Mouse (Mus musculus) midbrain, embryonic 15.5 days (tissue): Measurements from ENCODE around the gene Adgrg1. TPM values are rescaled to one million over a fixed set of nuclear protein-coding genes. Genes with fewer than 3 reads are reported as not detected.

Experiments used
- ATAC-seq: fragments of 200-750 bp; cut with Nextera tagmentation; replicated peaks from 2 replicates; pipeline ENCODE4 v1.8.0; 2017; ENCODE audit warnings: moderate TSS enrichment
- H3K27ac ChIP-seq: fragments of 300-500 bp; sonication (generic); 2 replicates; pipeline ENCODE4 v1.5.1; 2015; ENCODE audit warnings: mild to moderate bottlenecking, inconsistent platforms
- H3K27me3 ChIP-seq: fragments of 300-500 bp; sonication (generic); replicated peaks from 2 replicates; pipeline ENCODE4 v1.6.1; 2015; ENCODE audit warnings: inconsistent platforms
- H3K36me3 ChIP-seq: fragments of 300-500 bp; sonication (generic); replicated peaks from 2 replicates; pipeline ENCODE4 v1.6.1; 2015; ENCODE audit warnings: inconsistent platforms
- H3K4me1 ChIP-seq: fragments of 300-500 bp; sonication (generic); 2 replicates; pipeline ENCODE4 v1.6.1; 2015; ENCODE audit warnings: inconsistent platforms
- H3K4me2 ChIP-seq: fragments of 300-500 bp; sonication (generic); 2 replicates; pipeline ENCODE4 v1.6.1; 2015; ENCODE audit warnings: inconsistent platforms, mild to moderate bottlenecking, moderate library complexity
- H3K4me3 ChIP-seq: fragments of 300-500 bp; sonication (generic); 2 replicates; pipeline ENCODE4 v1.5.1; 2015; ENCODE audit warnings: mild to moderate bottlenecking, inconsistent platforms
- H3K9ac ChIP-seq: fragments of 300-500 bp; sonication (generic); 2 replicates; pipeline ENCODE4 v1.6.1; 2015; ENCODE audit warnings: mild to moderate bottlenecking, inconsistent platforms
- H3K9me3 ChIP-seq: fragments of 300-500 bp; sonication (generic); 2 replicates; pipeline ENCODE4 v1.6.1; 2016; ENCODE audit warnings: inconsistent platforms
- WGBS: fragments of 180-500 bp; shearing (Covaris S2); methylation state at CpG from one replicate; pipeline ENCODE4 v1.1.7; 2015; ENCODE audit warnings: mixed read lengths; 5-methylcytosine and 5-hydroxymethylcytosine counted together
- polyA plus RNA-seq: library from polyadenylated mRNA; unstranded; fragments of >200 nt; fragmentation: Nextera tagmentation; extraction: Ambion mirVana; gene quantifications from 2 replicates; pipeline ENCODE4 v1.2.1, GENCODE M21; 2015

The Adgrg1 gene
- polyA plus RNA-seq, 1 experiment from 2014 or later: 147 TPM

DNA sequence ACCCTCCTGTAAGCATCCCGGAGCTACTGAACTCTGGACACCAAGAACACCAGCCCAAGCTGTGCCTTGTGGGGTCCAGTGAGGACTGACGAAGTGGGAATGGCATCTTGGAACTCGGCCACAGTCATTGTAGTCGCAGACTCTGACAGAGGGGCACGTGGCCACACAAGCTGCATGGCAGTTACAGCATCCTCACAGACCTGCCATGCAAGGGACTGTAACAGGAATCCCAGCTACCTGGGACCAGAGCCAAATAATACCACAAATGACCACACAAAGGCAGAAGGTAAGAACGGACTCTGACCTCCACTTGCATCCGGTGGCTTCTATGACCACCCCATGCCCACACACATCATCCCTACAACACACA, 20.2 kb upstream of the Adgrg1 start:
- peaks cover 5% of the 10 kb centered on the region for H3K4me1 ChIP-seq
- no peak overlapping the region for H3K9ac ChIP-seq
- no peaks in the 10 kb centered on the region for H3K9me3 ChIP-seq
- no peaks in the 10 kb centered on the region for H3K27me3 ChIP-seq
- H3K4me3 ChIP-seq: no peak overlapping the region
- 0 out of 2 replicates have a peak, but pooled peaks have one; percentile 33 for ATAC-seq
- H3K36me3 ChIP-seq: no peaks in the 10 kb centered on the region
- no peak overlapping the region for H3K4me2 ChIP-seq
- 69% methylated on average over 7 of the region's 7 CpGs for WGBS
- H3K27ac ChIP-seq: no peak overlapping the region

DNA sequence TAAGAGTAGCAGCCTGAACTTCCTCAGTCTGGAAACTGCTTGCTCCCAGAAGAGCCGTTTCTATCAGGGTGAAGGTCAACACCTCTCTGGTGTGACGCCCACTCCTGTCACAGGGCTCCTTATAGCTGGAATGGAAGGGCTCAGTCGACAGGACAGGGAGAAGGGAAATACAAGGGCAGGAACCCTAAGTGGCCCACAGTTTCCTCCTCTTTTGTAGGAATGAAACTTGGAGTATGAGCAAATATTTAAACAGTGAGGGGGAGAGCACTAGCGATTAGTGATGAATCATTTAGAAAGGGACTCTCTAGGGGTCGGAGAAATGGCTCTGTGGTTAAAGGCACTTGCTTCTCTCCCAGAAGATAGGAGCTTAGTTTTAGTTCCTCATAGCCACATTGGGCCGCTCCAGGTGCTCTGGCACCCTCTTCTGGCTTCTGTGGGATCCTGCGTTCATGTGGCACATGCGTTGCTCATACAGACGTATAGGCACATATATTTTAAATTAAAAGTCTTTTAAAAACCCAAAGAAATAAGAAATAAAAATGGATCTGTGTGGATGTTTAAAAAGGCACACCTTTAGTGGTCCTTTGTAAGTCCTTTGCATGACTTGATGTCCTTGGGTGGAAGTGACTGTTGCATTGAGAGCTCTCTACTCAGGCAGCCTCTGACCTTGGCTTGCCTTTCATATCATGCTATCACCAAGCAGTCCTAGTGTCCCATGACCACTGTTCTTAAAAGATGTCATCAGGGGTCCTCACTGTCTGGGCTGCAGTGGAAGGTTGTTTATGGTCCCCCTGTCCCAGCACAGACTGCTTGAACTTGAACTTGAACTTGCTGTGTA, 19.4 kb upstream of the Adgrg1 start:
- Histone ChIP-seq H3K4me2 (no peak overlapping the region), H3K4me1 (peaks cover 5% of the 10 kb centered on the region), H3K27me3 (no peaks in the 10 kb centered on the region), H3K27ac (no peak overlapping the region), H3K4me3 (no peak overlapping the region), H3K36me3 (no peaks in the 10 kb centered on the region), H3K9me3 (no peaks in the 10 kb centered on the region), H3K9ac (no peak overlapping the region)
- no peak for ATAC-seq
- 46% methylated on average over 9 of the region's 9 CpGs for WGBS

DNA sequence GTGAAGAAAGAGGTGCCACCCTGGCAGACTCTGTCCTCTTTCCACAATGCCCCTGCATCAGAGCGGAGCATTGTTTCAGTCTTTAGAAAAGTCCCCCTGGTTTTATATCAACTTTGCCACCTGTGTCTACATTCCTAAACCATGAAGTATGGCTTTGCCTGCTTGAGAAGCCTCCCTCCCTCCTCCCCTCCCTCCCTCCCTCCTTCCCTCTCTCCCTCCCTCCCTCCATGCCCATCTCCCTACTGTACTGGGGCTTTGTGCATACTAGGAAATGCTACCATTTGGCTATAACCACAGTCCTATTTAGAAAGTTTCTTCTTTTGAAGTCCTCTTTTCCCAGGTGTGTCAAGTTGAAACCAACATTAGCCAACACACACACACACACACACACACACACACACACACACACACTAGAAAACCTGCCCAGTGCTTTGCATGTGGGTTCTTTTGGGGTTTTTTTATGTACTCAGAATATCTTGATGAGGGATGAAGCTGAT, 18.4 kb upstream of the Adgrg1 start:
- no peak overlapping the region for H3K4me2 ChIP-seq
- H3K27ac ChIP-seq: no peak overlapping the region
- H3K4me1 ChIP-seq: no peaks in the 10 kb centered on the region; the same call in 1 of the 2 replicates
- H3K4me3 ChIP-seq: no peak overlapping the region
- no peak overlapping the region for H3K9ac ChIP-seq
- H3K9me3 ChIP-seq: no peaks in the 10 kb centered on the region
- WGBS: 88% methylated on average over 1 of the region's 1 CpGs
- no peak for ATAC-seq
- H3K36me3 ChIP-seq: no peaks in the 10 kb centered on the region
- no peaks in the 10 kb centered on the region for H3K27me3 ChIP-seq

DNA sequence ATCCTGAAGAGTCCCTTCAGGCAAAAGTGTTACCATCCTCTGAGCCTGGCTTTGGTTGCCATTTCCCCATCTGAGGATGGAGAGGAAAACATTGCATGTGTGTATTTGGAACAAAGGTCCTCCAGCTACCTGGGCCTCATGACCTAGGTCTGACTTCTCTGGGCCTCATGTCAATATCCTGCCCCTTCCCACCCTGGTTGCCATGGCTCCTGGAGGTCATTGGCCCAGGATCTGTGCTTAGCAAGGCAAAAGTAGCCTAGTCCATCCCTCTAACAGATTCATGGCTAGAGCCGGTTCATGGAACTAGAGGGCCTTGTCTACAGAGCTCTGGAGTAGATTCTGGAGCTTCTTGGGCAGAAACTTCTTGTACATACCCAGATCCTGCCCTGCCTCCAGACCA, 12.3 kb upstream of the Adgrg1 start:
- H3K9me3 ChIP-seq: no peaks in the 10 kb centered on the region
- H3K4me3 ChIP-seq: no peak overlapping the region
- H3K4me1 ChIP-seq: no peaks in the 10 kb centered on the region
- no peaks in the 10 kb centered on the region for H3K27me3 ChIP-seq
- no peak overlapping the region for H3K9ac ChIP-seq
- H3K4me2 ChIP-seq: no peak overlapping the region
- WGBS: 90% methylated on average over 1 of the region's 1 CpGs
- no peak overlapping the region for H3K27ac ChIP-seq
- H3K36me3 ChIP-seq: no peaks in the 10 kb centered on the region
- no peak for ATAC-seq

DNA sequence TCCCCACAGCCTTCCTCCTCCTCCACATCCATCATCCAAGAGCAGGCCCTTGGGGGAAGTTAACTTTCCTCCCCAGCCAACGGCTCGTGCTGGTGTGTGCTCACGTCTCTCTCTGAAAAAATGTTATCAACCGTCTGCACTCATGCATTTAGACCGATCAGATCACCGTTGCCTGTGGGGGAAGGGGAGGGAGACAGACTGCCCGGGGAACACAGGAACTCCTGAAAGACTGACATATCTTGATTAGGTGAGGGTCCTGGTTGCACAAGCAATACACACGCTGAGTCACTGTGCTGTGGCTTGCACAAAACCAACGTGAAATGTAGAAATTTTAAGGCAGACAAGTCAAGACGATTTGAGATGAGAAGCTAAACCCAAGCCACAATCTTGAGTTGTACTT, 9.7 kb upstream of the Adgrg1 start:
- H3K27ac ChIP-seq: no peak overlapping the region
- no peaks in the 10 kb centered on the region for H3K27me3 ChIP-seq
- no peak overlapping the region for H3K4me3 ChIP-seq
- H3K4me1 ChIP-seq: no peaks in the 10 kb centered on the region
- no peak overlapping the region for H3K4me2 ChIP-seq
- 69% methylated on average over 10 of the region's 10 CpGs for WGBS
- no peak for ATAC-seq
- no peak overlapping the region for H3K9ac ChIP-seq
- no peaks in the 10 kb centered on the region for H3K9me3 ChIP-seq
- H3K36me3 ChIP-seq: no peaks in the 10 kb centered on the region

DNA sequence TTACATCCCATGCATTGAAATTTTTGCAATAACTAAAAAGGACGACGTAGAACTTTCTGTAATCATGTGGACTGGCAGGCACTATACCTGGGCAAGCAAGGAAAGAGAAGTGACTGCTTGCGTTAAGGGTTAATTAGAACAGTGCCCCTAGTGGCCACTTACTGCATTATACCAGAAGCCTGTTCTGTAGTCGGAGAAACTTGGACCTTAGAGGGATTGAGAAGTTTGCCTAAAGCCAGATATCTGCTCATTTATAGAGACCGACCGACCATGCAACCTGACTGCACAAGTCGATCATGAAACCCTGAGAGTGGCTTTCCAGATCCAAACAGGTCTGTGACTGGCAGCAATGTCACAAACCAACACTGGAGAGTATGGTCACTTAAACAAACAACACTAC, 8.0 kb upstream of the Adgrg1 start:
- H3K4me3 ChIP-seq: no peak overlapping the region
- no peaks in the 10 kb centered on the region for H3K4me1 ChIP-seq
- no peaks in the 10 kb centered on the region for H3K36me3 ChIP-seq
- no peak for ATAC-seq
- H3K9me3 ChIP-seq: no peaks in the 10 kb centered on the region
- no peaks in the 10 kb centered on the region for H3K27me3 ChIP-seq
- 20% methylated on average over 7 of the region's 7 CpGs for WGBS
- H3K4me2 ChIP-seq: no peak overlapping the region
- no peak overlapping the region for H3K27ac ChIP-seq
- no peak overlapping the region for H3K9ac ChIP-seq

DNA sequence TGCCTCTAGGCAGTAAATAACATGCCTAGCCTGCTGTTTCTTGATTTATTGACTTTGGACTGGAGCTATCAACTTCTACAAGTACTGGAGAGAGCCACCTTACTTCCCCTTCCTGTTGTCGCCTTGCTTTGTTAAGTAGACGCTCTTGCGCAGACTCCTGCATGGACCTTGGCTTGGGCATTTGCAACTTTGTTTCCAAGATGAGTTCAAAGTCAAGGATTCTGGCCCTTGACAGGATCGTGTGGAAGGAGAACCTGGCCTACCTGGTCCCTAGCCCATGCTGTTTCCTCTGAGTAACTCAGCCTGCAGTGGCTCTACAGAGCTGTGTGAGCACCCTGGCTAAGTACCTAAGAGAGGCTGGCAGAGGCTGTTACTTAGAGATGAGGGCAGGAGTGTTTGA, 7.5 kb upstream of the Adgrg1 start:
- Histone ChIP-seq H3K36me3 (no peaks in the 10 kb centered on the region), H3K4me2 (no peak overlapping the region), H3K9ac (no peak overlapping the region), H3K27ac (no peak overlapping the region), H3K4me3 (no peak overlapping the region), H3K9me3 (no peaks in the 10 kb centered on the region), H3K4me1 (no peaks in the 10 kb centered on the region), H3K27me3 (no peaks in the 10 kb centered on the region)
- no peak for ATAC-seq
- WGBS: 91% methylated on average over 4 of the region's 4 CpGs

DNA sequence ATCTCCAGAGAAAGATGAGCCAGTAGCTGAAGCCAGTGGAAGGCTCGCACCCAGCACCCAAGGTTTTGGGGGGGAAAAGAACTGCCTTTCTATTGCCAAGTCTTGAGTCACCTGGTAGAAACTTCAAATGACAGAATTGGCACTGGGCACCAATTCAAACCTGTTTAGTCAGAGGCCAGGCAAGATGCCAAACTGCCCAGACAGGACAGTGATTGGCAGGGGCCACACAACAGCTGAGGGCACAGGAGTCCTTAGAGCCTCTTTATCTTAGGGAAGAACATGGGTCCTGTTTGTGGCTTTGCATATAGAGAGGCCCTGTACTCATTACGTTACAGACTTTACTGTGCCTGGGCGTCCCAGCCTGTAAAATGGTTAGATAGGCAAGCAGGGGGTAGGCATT, 7.0 kb upstream of the Adgrg1 start:
- Histone ChIP-seq H3K9ac (no peak overlapping the region), H3K9me3 (no peaks in the 10 kb centered on the region), H3K4me3 (no peak overlapping the region), H3K4me1 (no peaks in the 10 kb centered on the region), H3K4me2 (no peak overlapping the region), H3K36me3 (no peaks in the 10 kb centered on the region), H3K27me3 (no peaks in the 10 kb centered on the region), H3K27ac (no peak overlapping the region)
- no peak for ATAC-seq
- WGBS: 67% methylated on average over 3 of the region's 3 CpGs

DNA sequence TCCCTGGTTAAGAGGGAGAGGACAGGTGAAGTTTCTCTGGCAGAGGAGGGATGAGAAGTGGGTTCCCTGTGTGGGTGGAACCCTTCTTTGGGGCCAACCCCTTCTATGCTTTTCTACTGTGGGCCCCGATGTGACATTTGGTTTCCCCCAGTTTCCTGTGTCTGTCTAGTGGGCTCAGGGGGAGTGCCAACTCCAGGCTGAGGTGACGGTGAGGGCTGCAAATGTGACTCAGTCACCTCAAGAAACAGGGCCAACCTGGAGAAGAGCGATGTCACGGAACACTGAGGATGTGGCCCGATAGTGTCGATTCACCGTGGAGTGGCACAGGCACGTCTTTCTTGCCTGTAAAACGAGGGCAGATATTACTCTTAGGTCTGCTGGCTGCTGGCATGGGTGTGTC, 1.3 kb upstream of the Adgrg1 start:
- H3K9me3 ChIP-seq: no peaks in the 10 kb centered on the region
- no peak for ATAC-seq
- H3K4me3 ChIP-seq: no peak overlapping the region
- H3K9ac ChIP-seq: no peak overlapping the region
- H3K27ac ChIP-seq: no peak overlapping the region
- 88% methylated on average over 9 of the region's 9 CpGs for WGBS
- H3K27me3 ChIP-seq: no peaks in the 10 kb centered on the region
- peaks cover 16% of the 10 kb centered on the region for H3K4me1 ChIP-seq
- H3K36me3 ChIP-seq: no peaks in the 10 kb centered on the region
- no peak overlapping the region for H3K4me2 ChIP-seq

DNA sequence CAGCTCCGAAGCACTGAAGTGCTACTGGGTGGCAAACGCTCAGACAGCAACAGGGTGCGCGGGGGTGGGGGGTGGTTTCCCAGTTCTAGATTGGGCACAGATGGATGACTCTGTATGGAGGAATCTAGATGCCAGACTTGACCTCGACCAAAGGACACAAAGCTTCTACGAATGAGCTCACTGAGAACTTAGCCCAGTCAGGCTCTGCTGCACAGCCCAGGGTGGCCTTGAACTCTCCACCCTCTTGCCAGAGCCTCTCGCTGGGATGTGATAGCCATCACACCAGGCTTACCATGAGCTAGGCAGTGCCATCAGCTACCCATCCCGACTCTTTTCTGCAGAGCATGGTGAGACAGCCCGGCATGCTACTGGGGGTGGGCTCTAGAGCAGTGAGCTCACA, 765 bp upstream of the Adgrg1 start:
- 81% methylated on average over 9 of the region's 9 CpGs for WGBS
- Histone ChIP-seq H3K4me3 (no peak overlapping the region), H3K4me2 (no peak overlapping the region), H3K27ac (no peak overlapping the region), H3K9me3 (no peaks in the 10 kb centered on the region), H3K9ac (no peak overlapping the region), H3K4me1 (peaks cover 21% of the 10 kb centered on the region), H3K36me3 (no peaks in the 10 kb centered on the region), H3K27me3 (no peaks in the 10 kb centered on the region)
- no peak for ATAC-seq

DNA sequence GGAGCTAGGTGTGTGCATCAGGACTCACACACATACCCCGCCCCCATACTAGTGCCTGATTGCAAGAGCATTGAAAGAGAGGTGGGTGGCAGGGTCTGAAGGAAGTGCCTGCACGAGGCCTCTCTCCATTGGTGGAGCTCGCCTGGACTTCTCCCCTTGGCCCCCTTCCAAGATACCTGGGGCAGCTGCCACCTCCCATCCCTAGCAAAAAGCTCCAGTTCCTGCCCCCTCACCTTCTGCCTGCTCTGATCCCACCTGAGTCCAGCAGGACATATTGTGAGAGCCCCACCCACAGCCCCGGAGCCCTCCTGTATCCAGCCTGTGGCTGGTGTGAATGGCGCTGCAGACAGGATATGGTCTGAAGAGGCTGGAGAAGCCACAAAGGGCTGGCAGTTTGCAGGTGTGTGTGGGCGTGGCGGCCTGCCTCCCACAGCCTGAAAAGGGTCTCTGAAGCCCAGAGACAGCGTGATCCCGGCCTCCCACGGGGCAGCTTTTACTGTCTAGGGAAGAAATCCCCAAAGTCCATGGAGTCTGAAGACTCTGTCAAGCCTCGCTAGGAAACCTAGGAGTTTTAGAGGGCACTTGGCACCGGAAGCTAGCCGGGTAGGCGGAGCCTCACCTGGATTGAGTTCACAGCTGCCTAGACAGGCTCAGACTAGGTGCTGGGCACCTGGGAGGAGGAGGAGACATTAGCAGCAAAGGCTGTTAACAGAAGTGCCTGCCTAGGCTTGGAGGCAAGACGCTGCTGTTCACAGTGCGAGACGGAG, 2.3 kb downstream of the Adgrg1 start:
- Histone ChIP-seq H3K4me1 (peaks cover 28% of the 10 kb centered on the region), H3K27ac (no peak overlapping the region), H3K4me3 (peak overlapping the region; percentile 2; the same call in 1 of the 2 replicates), H3K36me3 (no peaks in the 10 kb centered on the region), H3K9me3 (no peaks in the 10 kb centered on the region), H3K27me3 (no peaks in the 10 kb centered on the region), H3K4me2 (peak overlapping the region; percentile 23), H3K9ac (no peak overlapping the region)
- WGBS: 24% methylated on average over 17 of the region's 17 CpGs
- ATAC-seq: 0 out of 2 replicates have a peak, but pooled peaks have one; percentile 19

DNA sequence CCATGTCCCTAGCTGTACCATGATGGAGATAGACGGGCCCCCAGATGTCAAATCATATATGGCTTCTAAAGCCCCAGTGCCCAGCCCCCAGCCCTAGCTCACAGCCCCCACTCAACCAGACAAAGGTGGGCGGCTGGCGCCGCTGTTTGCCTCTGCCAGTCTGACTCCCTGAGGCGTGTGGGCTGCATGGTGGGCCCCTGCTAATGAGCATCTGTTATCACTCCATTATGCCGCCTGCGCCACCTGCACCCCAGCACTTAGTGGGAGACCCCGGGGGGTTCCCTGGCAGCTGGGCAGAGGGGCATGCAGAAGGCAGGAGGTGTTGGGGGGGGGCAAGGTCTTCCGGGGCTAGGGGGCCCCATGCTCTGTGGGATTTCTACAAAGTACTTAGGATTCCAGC, 3.6 kb downstream of the Adgrg1 start:
- Histone ChIP-seq H3K27ac (no peak overlapping the region; the same call in 1 of the 2 replicates), H3K4me3 (no peak overlapping the region), H3K9me3 (no peaks in the 10 kb centered on the region), H3K4me2 (peak overlapping the region; percentile 23), H3K36me3 (no peaks in the 10 kb centered on the region), H3K9ac (no peak overlapping the region), H3K4me1 (peaks cover 40% of the 10 kb centered on the region), H3K27me3 (no peaks in the 10 kb centered on the region)
- WGBS: 29% methylated on average over 9 of the region's 9 CpGs
- ATAC-seq: peak; percentile 31; the same call in 1 of the 2 replicates
